Mouse (Mus musculus) layer of hippocampus, postnatal 14 days (tissue): ENCODE data around the gene Agtr1b. TPM values are rescaled to one million over a fixed set of nuclear protein-coding genes. Genes with fewer than 3 reads are reported as not detected.

ENCODE experiments used
- DNase-seq, 2 experiments: peaks; one replicate each; pipeline ENCODE4 v3.0.0; 2021 to 2022; ENCODE audit warnings: low spot score in 2 of 2, mixed read lengths in 1 of 2
- long read RNA-seq, 2 experiments: library from polyadenylated mRNA; stranded (forward); transcript quantifications; one replicate each; pipeline ENCODE4 v2.0.0; 2021
- total RNA-seq, 2 experiments: library from RNA; stranded (reverse); gene quantifications; 2 replicates each; pipeline ENCODE4 v1.2.3; 2021

Agtr1b gene
- not detected for total RNA-seq
- long read RNA-seq, experiment 1 = 0 reads
- long read RNA-seq, experiment 2 = 0 reads

GRCm38 (mm10) chr3:20366558-20367522 is at the start of gene Agtr1b:
TSS of gene Agtr1b (minus strand) at chr3:20367177.
- peak; percentile 1 to 9 for DNase-seq

- no peak for DNase-seq
Measured at GRCm38 (mm10) chr3:20353598-20353997, 13.4 kb downstream of the Agtr1b start.

- DNase-seq = no peak
Measured at GRCm38 (mm10) chr3:20348206-20348605, 18.8 kb downstream of the Agtr1b start.

- no peak for DNase-seq
Measured at GRCm38 (mm10) chr3:20340402-20340801, 26.6 kb downstream of the Agtr1b start.

GRCm38 (mm10) chr3:20334681-20335080 is 32.3 kb downstream of the Agtr1b start:
- DNase-seq = no peak

- no peak for DNase-seq
Measured at GRCm38 (mm10) chr3:20317233-20317632, 49.7 kb downstream of the Agtr1b start.

- no peak for DNase-seq
Measured at GRCm38 (mm10) chr3:20309142-20309541, 57.8 kb downstream of the Agtr1b start.

GRCm38 (mm10) chr3:20307256-20307655 is 59.7 kb downstream of the Agtr1b start:
- DNase-seq = no peak

GRCm38 (mm10) chr3:20304758-20305352 is 62.1 kb downstream of the Agtr1b start:
- peak; percentile 4 to 24 for DNase-seq

GRCm38 (mm10) chr3:20295546-20295945 is 71.4 kb downstream of the Agtr1b start:
- DNase-seq = no peak

GRCm38 (mm10) chr3:20294542-20295348 is 72.2 kb downstream of the Agtr1b start:
- DNase-seq = no peak

GRCm38 (mm10) chr3:20291370-20291769 is 75.6 kb downstream of the Agtr1b start:
- no peak for DNase-seq

GRCm38 (mm10) chr3:20288761-20289160 is 78.2 kb downstream of the Agtr1b start:
- no peak for DNase-seq

GRCm38 (mm10) chr3:20281796-20282195 is 85.2 kb downstream of the Agtr1b start:
- DNase-seq = no peak

- no peak for DNase-seq
Measured at GRCm38 (mm10) chr3:20275633-20276032, 91.3 kb downstream of the Agtr1b start, which contains the start of gene Cpb1. TSS of gene Cpb1 (minus strand) at chr3:20275733.

Other genes with a start within 250 kb of the Agtr1b start
- 10 to 100 TPM; 48.2 to 53.2 TPM for gene Gyg, start 211.9 kb downstream of the Agtr1b start, total RNA-seq
- under 1 TPM; 0.43 to 0.97 TPM for gene Cpa3, start 125.0 kb downstream of the Agtr1b start, total RNA-seq
- gene Cpb1, start 91.4 kb downstream of the Agtr1b start, total RNA-seq = not detected